In genomic region chrX:144687742-144688141, GRCm38 (mm10) we compare ENCODE assay signal across 9 mouse cellular contexts. TPM values are rescaled to one million over a fixed set of nuclear protein-coding genes. Genes with fewer than 3 reads are reported as not detected.
A peak's percentile ranks its signal among the peaks of the same experiment; 100 is the strongest.
DNase-seq lines count a peak whose midpoint lies in the region; ATAC-seq and TF ChIP-seq lines count a peak whose summit lies in the region.
"Had no signal": no experiment of that assay in that cellular context is flagged by ENCODE, and none has a peak within 500 bp of the region (broad histone marks: within the 10 kb centered on the region; RNA-seq: fewer than 3 reads in every experiment).

No protein-coding gene starts in this region.

- no peak for TF ChIP-seq POLR2A in cortical plate, adult 2 months (IDR thresholded peaks at IDR 0.05; ENCODE audit: extremely low read depth, insufficient read depth, low read length)
- no peak for TF ChIP-seq POLR2A in lung, adult 2 months (IDR thresholded peaks at IDR 0.05; ENCODE audit: borderline replicate concordance, extremely low read depth, low read depth, low read length)

- no peak for DNase-seq in heart, postnatal 10 days
- peak; percentile 0 for DNase-seq in forebrain, embryonic 14.5 days (ENCODE audit: low spot score)
- no peak for DNase-seq in right cerebral cortex, postnatal 25 days
- no peak for DNase-seq in frontal cortex, postnatal 36 days (ENCODE audit: low spot score in 2 of 2)
- DNase-seq in lung, adult 2 months, result no peak

- H3K9ac ChIP-seq in heart, embryonic 15.5 days, result no peak overlapping the region
- H3K9ac ChIP-seq in forebrain, embryonic 14.5 days (ENCODE audit: low read length), result peak overlapping the region; percentile 32
- no peak overlapping the region for H3K9ac ChIP-seq in liver, embryonic 15.5 days

- H3K27ac ChIP-seq in heart, embryonic 15.5 days, result no peak overlapping the region
- no peak overlapping the region for H3K27ac ChIP-seq in cortical plate, adult 2 months (ENCODE audit: insufficient read depth, low read length)
- no peak overlapping the region for H3K27ac ChIP-seq in forebrain, embryonic 14.5 days (ENCODE audit: low read depth, low read length)
- H3K27ac ChIP-seq in liver, embryonic 15.5 days (replicated peaks), result no peak overlapping the region

- ATAC-seq in heart, embryonic 15.5 days (replicated peaks; ENCODE audit: insufficient number of reproducible peaks, insufficient read depth, low FRiP score, low read depth), result no peak
- ATAC-seq in forebrain, embryonic 14.5 days, result no peak
- no peak for ATAC-seq in liver, embryonic 15.5 days (ENCODE audit: insufficient read depth)

- intact Hi-C loops in heart, postnatal 10 days (cut with DNase I), result no loop called here

- H3K9me3 ChIP-seq in heart, embryonic 15.5 days (replicated peaks), result no peaks in the 10 kb centered on the region
- no peaks in the 10 kb centered on the region for H3K9me3 ChIP-seq in forebrain, embryonic 14.5 days (replicated peaks; ENCODE audit: control insufficient read depth, low read length)
- H3K9me3 ChIP-seq in liver, embryonic 15.5 days (replicated peaks), result no peaks in the 10 kb centered on the region

- H3K27me3 ChIP-seq in heart, embryonic 15.5 days, result peaks cover 12% of the 10 kb centered on the region; the same call in 1 of the 2 replicates
- H3K27me3 ChIP-seq in forebrain, embryonic 14.5 days (replicated peaks; ENCODE audit: control insufficient read depth, insufficient read depth, low read length), result no peaks in the 10 kb centered on the region; the same call in 1 of the 2 replicates
- peaks cover 29% of the 10 kb centered on the region for H3K27me3 ChIP-seq in liver, embryonic 15.5 days

- no peaks in the 10 kb centered on the region; the same call in 1 of the 2 replicates for H3K4me1 ChIP-seq in heart, embryonic 15.5 days (replicated peaks)
- no peaks in the 10 kb centered on the region for H3K4me1 ChIP-seq in cortical plate, adult 2 months (ENCODE audit: control insufficient read depth, insufficient read depth, low read length)
- H3K4me1 ChIP-seq in forebrain, embryonic 14.5 days (ENCODE audit: control insufficient read depth, insufficient read depth, low read length), result no peaks in the 10 kb centered on the region
- no peaks in the 10 kb centered on the region for H3K4me1 ChIP-seq in liver, embryonic 15.5 days (replicated peaks)
- no peaks in the 10 kb centered on the region for H3K4me1 ChIP-seq in lung, adult 2 months (ENCODE audit: control insufficient read depth, insufficient read depth, low read length)

- H3K4me2 ChIP-seq in heart, embryonic 15.5 days, result peak overlapping the region; percentile 82
- H3K4me2 ChIP-seq in forebrain, embryonic 14.5 days (ENCODE audit: low read length), result peak overlapping the region; percentile 61
- H3K4me2 ChIP-seq in liver, embryonic 15.5 days, result peak overlapping the region; percentile 44

- no peak for TF ChIP-seq CTCF in cortical plate, adult 2 months (IDR thresholded peaks at IDR 0.05; ENCODE audit: extremely low read depth, insufficient read depth, low read length)
- no peak for TF ChIP-seq CTCF in lung, adult 2 months (IDR thresholded peaks at IDR 0.05; ENCODE audit: insufficient read depth, low read length)

- peak overlapping the region; percentile 55 for H3K4me3 ChIP-seq in heart, embryonic 15.5 days
- peak overlapping the region; percentile 46 for H3K4me3 ChIP-seq in cortical plate, adult 2 months (ENCODE audit: insufficient read depth, low read length)
- H3K4me3 ChIP-seq in forebrain, embryonic 14.5 days (ENCODE audit: low read depth, low read length), result peak overlapping the region; percentile 39
- H3K4me3 ChIP-seq in liver, embryonic 15.5 days (replicated peaks), result 0 out of 2 replicates have a peak overlapping the region, but pooled peaks have one; percentile 7
- H3K4me3 ChIP-seq in lung, adult 2 months (replicated peaks; ENCODE audit: extremely low read depth, low read depth, low read length), result no peak overlapping the region

- H3K36me3 ChIP-seq in heart, embryonic 15.5 days, result no peaks in the 10 kb centered on the region
- no peaks in the 10 kb centered on the region for H3K36me3 ChIP-seq in forebrain, embryonic 14.5 days (ENCODE audit: control insufficient read depth, insufficient read depth, low read length)
- H3K36me3 ChIP-seq in liver, embryonic 15.5 days (replicated peaks), result no peaks in the 10 kb centered on the region

- WGBS in heart, embryonic 15.5 days, result 18% methylated on average over 20 of the region's 20 CpGs
- WGBS in forebrain, embryonic 14.5 days, result 34% methylated on average over 20 of the region's 20 CpGs
- WGBS in liver, embryonic 15.5 days (ENCODE audit: insufficient replicate concordance), result 17% methylated on average over 20 of the region's 20 CpGs
- WGBS in lung, adult 2 months, result 36% methylated on average over 20 of the region's 20 CpGs

RNA-seq across cellular contexts. Expression of gene Trpc5, which starts 0.2 kb away (rescaled TPM):
- 0.08 and 0.15 TPM in 2 replicates for polyA plus RNA-seq in heart, embryonic 15.5 days (2015; fragmentation: Nextera tagmentation; extraction: Ambion mirVana)
- total RNA-seq in heart, postnatal 10 days (2021), result not detected
- 3.4 and 3.9 TPM in 2 replicates for polyA plus RNA-seq in cortical plate, adult 2 months (2012; rRNA removed)
- 0.63 and 0.98 TPM in 2 replicates for polyA plus RNA-seq in forebrain, embryonic 14.5 days (2014; fragmentation: Nextera tagmentation; extraction: Ambion mirVana)
- 0.03 and 0.07 TPM in 2 replicates for polyA plus RNA-seq in liver, embryonic 15.5 days (2015; fragmentation: Nextera tagmentation; extraction: Ambion mirVana)
- not detected in 2 replicates for polyA plus RNA-seq in lung, adult 2 months (2012; rRNA removed)
- total RNA-seq: liver, adult 2 months had no signal
- polyA plus RNA-seq: liver, adult 2 months had no signal

RNA-seq across cellular contexts. Expression of gene Rtl4, which starts 1.0 kb away (rescaled TPM):
- 0.41 and 0.55 TPM in 2 replicates for polyA plus RNA-seq in heart, embryonic 15.5 days (2015; fragmentation: Nextera tagmentation; extraction: Ambion mirVana)
- total RNA-seq in heart, postnatal 10 days (2021), result not detected
- polyA plus RNA-seq in cortical plate, adult 2 months (2012; rRNA removed), result 1.6 and 1.7 TPM in 2 replicates
- 0.24 and 0.82 TPM in 2 replicates for polyA plus RNA-seq in forebrain, embryonic 14.5 days (2014; fragmentation: Nextera tagmentation; extraction: Ambion mirVana)
- 0.55 and 0.69 TPM in 2 replicates for polyA plus RNA-seq in liver, embryonic 15.5 days (2015; fragmentation: Nextera tagmentation; extraction: Ambion mirVana)
- polyA plus RNA-seq in lung, adult 2 months (2012; rRNA removed), result not detected in 2 replicates
- total RNA-seq: liver, adult 2 months had no signal
- polyA plus RNA-seq: liver, adult 2 months had no signal
